Mouse (Mus musculus) liver, embryonic 16.5 days (tissue): ENCODE data around the gene Ube2s. TPM values are rescaled to one million over a fixed set of nuclear protein-coding genes. Genes with fewer than 3 reads are reported as not detected.

ENCODE experiments used
- ATAC-seq: fragments of 200-750 bp; cut with Nextera tagmentation; 2 replicates; pipeline ENCODE4 v1.8.0; 2017; ENCODE audit warnings: low read depth, mild to moderate bottlenecking, moderate number of reproducible peaks, moderate library complexity
- H3K27ac ChIP-seq: fragments of 300-500 bp; sonication (generic); 2 replicates; pipeline ENCODE4 v1.5.1; 2014; ENCODE audit warnings: mild to moderate bottlenecking, low read length
- H3K27me3 ChIP-seq: fragments of 300-500 bp; sonication (generic); 2 replicates; pipeline ENCODE4 v1.6.1; 2014; ENCODE audit warnings: low read depth, low read length, mixed read lengths; ENCODE audit not compliant: control insufficient read depth, insufficient read depth
- H3K36me3 ChIP-seq: fragments of 300-500 bp; sonication (generic); 2 replicates; pipeline ENCODE4 v1.6.1; 2014; ENCODE audit warnings: mild to moderate bottlenecking; ENCODE audit not compliant: control insufficient read depth, insufficient read depth
- H3K4me1 ChIP-seq: fragments of 300-500 bp; sonication (generic); 2 replicates; pipeline ENCODE4 v1.6.1; 2014; ENCODE audit warnings: low read depth, low read length, mixed read lengths; ENCODE audit not compliant: control insufficient read depth
- H3K4me2 ChIP-seq: fragments of 300-500 bp; sonication (generic); 2 replicates; pipeline ENCODE4 v1.6.1; 2014; ENCODE audit warnings: low read depth, low read length, mixed read lengths
- H3K4me3 ChIP-seq: fragments of 300-500 bp; sonication (generic); 2 replicates; pipeline ENCODE4 v1.5.1; 2014; ENCODE audit warnings: low read depth, mild to moderate bottlenecking, low read length
- H3K9ac ChIP-seq: fragments of 300-500 bp; sonication (generic); 2 replicates; pipeline ENCODE4 v1.6.1; 2014; ENCODE audit warnings: low read depth, low read length
- H3K9me3 ChIP-seq: fragments of 300-500 bp; sonication (generic); replicated peaks from 2 replicates; pipeline ENCODE4 v1.6.1; 2016; ENCODE audit warnings: low read length; ENCODE audit not compliant: control insufficient read depth
- WGBS: fragments of 180-500 bp; shearing (Covaris S2); extraction: QIAGEN DNeasy Blood & Tissue Kit; methylation state at CpG from one replicate; pipeline ENCODE4 v1.1.7; 2014; ENCODE audit not compliant: insufficient replicate concordance; 5-methylcytosine and 5-hydroxymethylcytosine counted together
- polyA plus RNA-seq: library from polyadenylated mRNA; unstranded; fragments of >200 nt; fragmentation: Nextera tagmentation; extraction: Ambion mirVana; gene quantifications from 2 replicates; pipeline ENCODE4 v1.2.1, GENCODE M21; 2015

Gene Ube2s
- polyA plus RNA-seq, 1 experiment from 2014 or later, result 272 TPM

GRCm38 (mm10) chr7:4747156-4747899 lies 65.1 kb downstream of the Ube2s start:
- ATAC-seq, result peak; percentile 72
- Histone ChIP-seq H3K27ac (peak overlapping the region; percentile 94), H3K9me3 (no peaks in the 10 kb centered on the region), H3K4me1 (peaks cover 88% of the 10 kb centered on the region), H3K9ac (peak overlapping the region; percentile 55), H3K27me3 (no peaks in the 10 kb centered on the region), H3K36me3 (peaks cover 13% of the 10 kb centered on the region; the same call in 1 of the 2 replicates), H3K4me3 (peak overlapping the region; percentile 33), H3K4me2 (peak overlapping the region; percentile 53)
- 36% methylated on average over 9 of the region's 9 CpGs for WGBS

GRCm38 (mm10) chr7:4746326-4746980 lies 65.9 kb downstream of the Ube2s start:
- H3K36me3 ChIP-seq, result peaks cover 13% of the 10 kb centered on the region; the same call in 1 of the 2 replicates
- H3K4me1 ChIP-seq, result peaks cover 88% of the 10 kb centered on the region
- H3K27ac ChIP-seq, result peak overlapping the region; percentile 94
- no peaks in the 10 kb centered on the region for H3K27me3 ChIP-seq
- peak overlapping the region; percentile 55; the same call in 1 of the 2 replicates for H3K9ac ChIP-seq
- ATAC-seq, result no peak
- peak overlapping the region; percentile 53 for H3K4me2 ChIP-seq
- WGBS, result 77% methylated on average over 22 of the region's 22 CpGs
- H3K4me3 ChIP-seq, result no peak overlapping the region; the same call in 1 of the 2 replicates
- H3K9me3 ChIP-seq, result no peaks in the 10 kb centered on the region

GRCm38 (mm10) chr7:4744886-4745285 lies 67.5 kb downstream of the Ube2s start:
- Histone ChIP-seq H3K9me3 (no peaks in the 10 kb centered on the region), H3K27me3 (no peaks in the 10 kb centered on the region), H3K36me3 (peaks cover 13% of the 10 kb centered on the region; the same call in 1 of the 2 replicates), H3K9ac (peak overlapping the region; percentile 40; the same call in 1 of the 2 replicates), H3K4me3 (no peak overlapping the region), H3K4me1 (peaks cover 84% of the 10 kb centered on the region), H3K4me2 (no peak overlapping the region; the same call in 1 of the 2 replicates), H3K27ac (peak overlapping the region; percentile 29)
- no peak for ATAC-seq
- WGBS, result 42% methylated on average over 5 of the region's 6 CpGs

Other genes with a start within 250 kb of the Ube2s start
- gene Ptprh, start 208.5 kb downstream of the Ube2s start, polyA plus RNA-seq, result 0.02 TPM in 1 of 2 replicates, not detected in the other
- 38.2 and 39.0 TPM in 2 replicates for gene Tmem86b, start 181.2 kb downstream of the Ube2s start, polyA plus RNA-seq
- gene Ppp6r1, start 153.6 kb downstream of the Ube2s start, polyA plus RNA-seq, result 2.4 and 3.4 TPM in 2 replicates
- gene Hspbp1, start 127.5 kb downstream of the Ube2s start, polyA plus RNA-seq, result 46.8 and 49.1 TPM in 2 replicates
- 0.14 TPM in 1 of 2 replicates, not detected in the other for gene Brsk1, start 122.0 kb downstream of the Ube2s start, polyA plus RNA-seq
- gene Tmem150b, start 87.3 kb downstream of the Ube2s start, polyA plus RNA-seq, result 0.33 and 0.36 TPM in 2 replicates
- 41.3 and 47.4 TPM in 2 replicates for gene Kmt5c, start 72.5 kb downstream of the Ube2s start, polyA plus RNA-seq
- 65.0 and 71.5 TPM in 2 replicates for gene Cox6b2, start 59.5 kb downstream of the Ube2s start, polyA plus RNA-seq
- not detected in 2 replicates for gene Fam71e2, start 41.3 kb downstream of the Ube2s start, polyA plus RNA-seq
- gene Il11, start 29.7 kb downstream of the Ube2s start, polyA plus RNA-seq, result 0.12 TPM in 1 of 2 replicates, not detected in the other
- gene Tmem190, start 29.7 kb downstream of the Ube2s start, polyA plus RNA-seq, result not detected in 2 replicates
- gene Tmem238, start 22.9 kb downstream of the Ube2s start, polyA plus RNA-seq, result 8.4 and 8.9 TPM in 2 replicates
- gene Rpl28, start 19.7 kb downstream of the Ube2s start, polyA plus RNA-seq, result 162 and 174 TPM in 2 replicates
- gene Shisa7, start 32.1 kb upstream of the Ube2s start, polyA plus RNA-seq, result not detected in 2 replicates
- gene Isoc2b, start 57.7 kb upstream of the Ube2s start, polyA plus RNA-seq, result 4.1 and 4.8 TPM in 2 replicates
- gene Isoc2a, start 64.6 kb upstream of the Ube2s start, polyA plus RNA-seq, result 0.49 and 0.89 TPM in 2 replicates
- gene Gm36210, start 93.9 kb upstream of the Ube2s start, polyA plus RNA-seq, result not detected in 2 replicates
- 1.4 and 1.9 TPM in 2 replicates for gene Zfp628, start 102.6 kb upstream of the Ube2s start, polyA plus RNA-seq
- gene Nat14, start 109.4 kb upstream of the Ube2s start, polyA plus RNA-seq, result 0.25 and 0.37 TPM in 2 replicates
- 0.08 and 0.20 TPM in 2 replicates for gene Ssc5d, start 113.2 kb upstream of the Ube2s start, polyA plus RNA-seq
- gene Sbk2, start 151.8 kb upstream of the Ube2s start, polyA plus RNA-seq, result not detected in 2 replicates
- gene Sbk3, start 158.6 kb upstream of the Ube2s start, polyA plus RNA-seq, result not detected in 2 replicates
- gene Zfp579, start 183.6 kb upstream of the Ube2s start, polyA plus RNA-seq, result 3.6 and 4.5 TPM in 2 replicates
- 7.8 and 10.2 TPM in 2 replicates for gene Zfp524, start 201.8 kb upstream of the Ube2s start, polyA plus RNA-seq
- gene Fiz1, start 202.1 kb upstream of the Ube2s start, polyA plus RNA-seq, result 10.4 and 12.5 TPM in 2 replicates
- gene Gm44973, start 202.9 kb upstream of the Ube2s start, polyA plus RNA-seq, result 0.58 and 0.89 TPM in 2 replicates
- 1.1 and 1.2 TPM in 2 replicates for gene Zfp865, start 207.8 kb upstream of the Ube2s start, polyA plus RNA-seq
- gene Ccdc106, start 208.0 kb upstream of the Ube2s start, polyA plus RNA-seq, result 0.16 and 0.40 TPM in 2 replicates
- not detected in 2 replicates for gene 4632433K11Rik, start 221.5 kb upstream of the Ube2s start, polyA plus RNA-seq
- 1.3 and 1.7 TPM in 2 replicates for gene Zfp784, start 225.9 kb upstream of the Ube2s start, polyA plus RNA-seq
- 0.89 and 1.8 TPM in 2 replicates for gene Zfp580, start 238.9 kb upstream of the Ube2s start, polyA plus RNA-seq
- gene U2af2, start 249.6 kb upstream of the Ube2s start, polyA plus RNA-seq, result 48.2 and 48.8 TPM in 2 replicates